Mouse (Mus musculus) hindbrain, postnatal 0 days (tissue): ENCODE data around the gene Jade2. TPM values are rescaled to one million over a fixed set of nuclear protein-coding genes. Genes with fewer than 3 reads are reported as not detected.

ENCODE experiments used
- ATAC-seq: fragments of 200-750 bp; cut with Nextera tagmentation; 2 replicates; pipeline ENCODE4 v1.8.0; 2017; ENCODE audit warnings: mild to moderate bottlenecking, moderate TSS enrichment, moderate library complexity
- DNase-seq: peaks from one replicate; pipeline ENCODE4 v3.0.0-alpha.2; 2015; ENCODE audit warnings: low spot score
- H3K27ac ChIP-seq: fragments of 300-500 bp; sonication (generic); 2 replicates; pipeline ENCODE4 v1.5.1; 2014; ENCODE audit warnings: mild to moderate bottlenecking
- H3K27me3 ChIP-seq: fragments of 300-500 bp; sonication (generic); 2 replicates; pipeline ENCODE4 v1.6.1; 2014; ENCODE audit warnings: low read length, mixed read lengths; ENCODE audit not compliant: insufficient read depth
- H3K36me3 ChIP-seq: fragments of 300-500 bp; sonication (generic); 2 replicates; pipeline ENCODE4 v1.6.1; 2014; ENCODE audit warnings: low read length, mixed read lengths; ENCODE audit not compliant: insufficient read depth
- H3K4me1 ChIP-seq: fragments of 300-500 bp; sonication (generic); 2 replicates; pipeline ENCODE4 v1.6.1; 2014; ENCODE audit warnings: antibody characterized with exemption, low read length, mixed read lengths; ENCODE audit not compliant: insufficient read depth
- H3K4me2 ChIP-seq: fragments of 300-500 bp; sonication (generic); 2 replicates; pipeline ENCODE4 v1.6.1; 2014; ENCODE audit warnings: low read depth, mild to moderate bottlenecking, low read length, moderate library complexity, mixed read lengths
- H3K4me3 ChIP-seq: fragments of 300-500 bp; sonication (generic); 2 replicates; pipeline ENCODE4 v1.5.1; 2014; ENCODE audit warnings: low read length
- H3K9ac ChIP-seq: fragments of 300-500 bp; sonication (generic); replicated peaks from 2 replicates; pipeline ENCODE4 v1.6.1; 2014; ENCODE audit warnings: mild to moderate bottlenecking, low read length, moderate library complexity, mixed read lengths
- H3K9me3 ChIP-seq: fragments of 300-500 bp; sonication (generic); 2 replicates; pipeline ENCODE4 v1.6.1; 2016; ENCODE audit warnings: low read length, mixed read lengths
- CTCF ChIP-seq: IDR thresholded peaks from 2 replicates; pipeline ENCODE4 v1.5.1; 2016; ENCODE audit warnings: antibody characterized with exemption, control low read depth, low read depth
- WGBS: fragments of 180-500 bp; shearing (Covaris S2); extraction: QIAGEN DNeasy Blood & Tissue Kit; methylation state at CpG from one replicate; pipeline ENCODE4 v1.1.7; 2014; 5-methylcytosine and 5-hydroxymethylcytosine counted together
- polyA plus RNA-seq: library from polyadenylated mRNA; unstranded; fragments of >200 nt; fragmentation: Nextera tagmentation; extraction: Ambion mirVana; gene quantifications from 2 replicates; pipeline ENCODE4 v1.2.1, GENCODE M21; 2015
- total RNA-seq: library from RNA; depleted of rRNA; stranded (reverse); fragments of >200 nt; gene quantifications from 2 replicates; pipeline ENCODE4 v1.2.3, GENCODE M21; 2014

The Jade2 gene
- total and polyA plus RNA-seq, 2 experiments from 2014 or later = 1.1 to 4.3 TPM

- Histone ChIP-seq H3K27ac (no peak overlapping the region), H3K4me1 (peaks cover 10% of the 10 kb centered on the region; the same call in 1 of the 2 replicates), H3K36me3 (0 out of 2 replicates have a peak, but pooled peaks cover 4% of the 10 kb centered on the region), H3K9me3 (no peaks in the 10 kb centered on the region), H3K4me3 (no peak overlapping the region), H3K9ac (no peak overlapping the region), H3K27me3 (no peaks in the 10 kb centered on the region), H3K4me2 (no peak overlapping the region)
- DNase-seq (no peak), ATAC-seq (no peak)
- TF ChIP-seq CTCF = no peak
- WGBS = 84% methylated on average over 6 of the region's 6 CpGs
These were observed 20.9 kb downstream of the Jade2 start for GRCm38 (mm10) chr11:51836506-51836905.

GRCm38 (mm10) chr11:51835598-51835997 is 21.9 kb downstream of the Jade2 start:
- no peak overlapping the region for H3K4me2 ChIP-seq
- ATAC-seq (no peak), DNase-seq (no peak)
- H3K4me3 ChIP-seq = no peak overlapping the region
- 0 out of 2 replicates have a peak, but pooled peaks cover 4% of the 10 kb centered on the region for H3K36me3 ChIP-seq
- no peak for TF ChIP-seq CTCF
- no peak overlapping the region for H3K27ac ChIP-seq
- WGBS = 97% methylated on average over 12 of the region's 12 CpGs
- peaks cover 10% of the 10 kb centered on the region; the same call in 1 of the 2 replicates for H3K4me1 ChIP-seq
- H3K9ac ChIP-seq = no peak overlapping the region
- no peaks in the 10 kb centered on the region for H3K27me3 ChIP-seq
- no peaks in the 10 kb centered on the region for H3K9me3 ChIP-seq

- H3K9ac ChIP-seq = no peak overlapping the region
- H3K36me3 ChIP-seq = 0 out of 2 replicates have a peak, but pooled peaks cover 4% of the 10 kb centered on the region
- no peak overlapping the region for H3K27ac ChIP-seq
- H3K4me3 ChIP-seq = no peak overlapping the region
- peaks cover 10% of the 10 kb centered on the region; the same call in 1 of the 2 replicates for H3K4me1 ChIP-seq
- no peak overlapping the region for H3K4me2 ChIP-seq
- no peaks in the 10 kb centered on the region for H3K9me3 ChIP-seq
- DNase-seq = no peak
- WGBS = 84% methylated on average over 8 of the region's 8 CpGs
- H3K27me3 ChIP-seq = no peaks in the 10 kb centered on the region
- TF ChIP-seq CTCF = no peak
- no peak for ATAC-seq
These were observed 23.4 kb downstream of the Jade2 start for GRCm38 (mm10) chr11:51834067-51834411.

GRCm38 (mm10) chr11:51833393-51834066 is 23.9 kb downstream of the Jade2 start:
- DNase-seq (no peak), ATAC-seq (no peak)
- H3K36me3 ChIP-seq = 0 out of 2 replicates have a peak, but pooled peaks cover 4% of the 10 kb centered on the region
- H3K4me1 ChIP-seq = peaks cover 10% of the 10 kb centered on the region; the same call in 1 of the 2 replicates
- TF ChIP-seq CTCF = no peak
- no peak overlapping the region for H3K4me3 ChIP-seq
- 93% methylated on average over 10 of the region's 10 CpGs for WGBS
- no peaks in the 10 kb centered on the region for H3K27me3 ChIP-seq
- H3K4me2 ChIP-seq = no peak overlapping the region
- H3K9me3 ChIP-seq = no peaks in the 10 kb centered on the region
- no peak overlapping the region for H3K9ac ChIP-seq
- H3K27ac ChIP-seq = 0 out of 2 replicates have a peak overlapping the region, but pooled peaks have one; percentile 32

GRCm38 (mm10) chr11:51832992-51833391 is 24.5 kb downstream of the Jade2 start:
- DNase-seq = no peak
- TF ChIP-seq CTCF = no peak
- ATAC-seq = no peak
- Histone ChIP-seq H3K9ac (no peak overlapping the region), H3K36me3 (0 out of 2 replicates have a peak, but pooled peaks cover 4% of the 10 kb centered on the region), H3K4me3 (no peak overlapping the region), H3K4me1 (peaks cover 10% of the 10 kb centered on the region; the same call in 1 of the 2 replicates), H3K9me3 (no peaks in the 10 kb centered on the region), H3K27me3 (no peaks in the 10 kb centered on the region), H3K4me2 (no peak overlapping the region), H3K27ac (0 out of 2 replicates have a peak overlapping the region, but pooled peaks have one; percentile 32)
- 67% methylated on average over 5 of the region's 5 CpGs for WGBS

- Histone ChIP-seq H3K4me1 (peaks cover 10% of the 10 kb centered on the region; the same call in 1 of the 2 replicates), H3K27ac (0 out of 2 replicates have a peak overlapping the region, but pooled peaks have one; percentile 32), H3K4me3 (no peak overlapping the region), H3K4me2 (no peak overlapping the region), H3K9me3 (no peaks in the 10 kb centered on the region), H3K9ac (no peak overlapping the region), H3K27me3 (no peaks in the 10 kb centered on the region), H3K36me3 (0 out of 2 replicates have a peak, but pooled peaks cover 4% of the 10 kb centered on the region)
- DNase-seq (peak; percentile 83), ATAC-seq (peak; percentile 93)
- TF ChIP-seq CTCF = no peak
- WGBS = 45% methylated on average over 4 of the region's 4 CpGs
These were observed 25.2 kb downstream of the Jade2 start for GRCm38 (mm10) chr11:51831962-51832909.
